Mouse (Mus musculus) megakaryocyte, embryonic 14.5 days (primary cell): ENCODE results near the gene Cab39l.

Source experiments
- FLI1 ChIP-seq: IDR thresholded peaks from 2 replicates; pipeline ENCODE4 v1.6.1; 2012; ENCODE audit warnings: low read length, inconsistent platforms, mixed read lengths
- GATA1 ChIP-seq: IDR thresholded peaks from 3 replicates; pipeline ENCODE4 v1.6.1; 2012; ENCODE audit warnings: mixed read lengths, low read length, inconsistent platforms, borderline replicate concordance

DNA sequence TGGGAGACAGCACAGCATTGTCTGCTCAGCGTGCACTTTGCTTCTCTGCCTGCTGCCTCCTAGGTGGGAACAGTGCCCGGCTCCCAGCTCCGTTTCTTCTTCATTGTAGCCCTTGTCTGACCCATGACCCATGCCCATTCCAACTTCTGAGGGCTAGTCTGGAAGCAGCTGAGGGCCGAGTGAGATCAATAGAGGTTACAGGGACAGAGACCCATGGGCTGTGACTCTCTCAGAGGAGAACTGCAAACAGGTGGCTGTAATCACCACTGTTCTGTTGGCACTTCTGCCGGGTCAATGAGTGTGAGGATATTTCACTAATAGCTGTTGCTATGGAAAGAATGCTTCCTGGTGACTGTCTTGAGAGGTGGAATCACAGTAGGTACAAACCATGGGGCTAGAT is 106.8 kb downstream of the Cab39l start:
- TF ChIP-seq GATA1: no peak
- TF ChIP-seq FLI1: no peak
